Mouse (Mus musculus) forebrain, embryonic 16.5 days (tissue): Measurements from ENCODE around the gene Lsamp. TPM values are rescaled to one million over a fixed set of nuclear protein-coding genes. Genes with fewer than 3 reads are reported as not detected.
A peak's percentile ranks its signal among the peaks of the same experiment; 100 is the strongest.

Source experiments
- ATAC-seq: fragments of 200-750 bp; cut with Nextera tagmentation; 2 replicates; pipeline ENCODE4 v1.8.0; 2017; ENCODE audit warnings: mild to moderate bottlenecking, moderate library complexity
- H3K27ac ChIP-seq: fragments of 300-500 bp; sonication (generic); 2 replicates; pipeline ENCODE4 v1.5.1; 2014; ENCODE audit warnings: low read length, control low read depth
- H3K27me3 ChIP-seq: fragments of 300-500 bp; sonication (generic); replicated peaks from 2 replicates; pipeline ENCODE4 v1.6.1; 2014; ENCODE audit warnings: low read length; ENCODE audit not compliant: control insufficient read depth, insufficient read depth
- H3K36me3 ChIP-seq: fragments of 300-500 bp; sonication (generic); 2 replicates; pipeline ENCODE4 v1.6.1; 2014; ENCODE audit not compliant: control insufficient read depth, insufficient read depth
- H3K4me1 ChIP-seq: fragments of 300-500 bp; sonication (generic); replicated peaks from 2 replicates; pipeline ENCODE4 v1.6.1; 2014; ENCODE audit warnings: low read length; ENCODE audit not compliant: control insufficient read depth, insufficient read depth
- H3K4me2 ChIP-seq: fragments of 300-500 bp; sonication (generic); 2 replicates; pipeline ENCODE4 v1.6.1; 2014; ENCODE audit warnings: mild to moderate bottlenecking, low read length, control low read depth
- H3K4me3 ChIP-seq: fragments of 300-500 bp; sonication (generic); replicated peaks from 2 replicates; pipeline ENCODE4 v1.5.1; 2014; ENCODE audit warnings: mild to moderate bottlenecking, low read length, control low read depth
- H3K9ac ChIP-seq: fragments of 300-500 bp; sonication (generic); replicated peaks from 2 replicates; pipeline ENCODE4 v1.6.1; 2014; ENCODE audit warnings: low read depth, low read length, control low read depth
- H3K9me3 ChIP-seq: fragments of 300-500 bp; sonication (generic); 2 replicates; pipeline ENCODE4 v1.6.1; 2016; ENCODE audit warnings: low read length; ENCODE audit not compliant: control insufficient read depth
- WGBS: fragments of 180-500 bp; shearing (Covaris S2); extraction: QIAGEN DNeasy Blood & Tissue Kit; methylation state at CpG from one replicate; pipeline ENCODE4 v1.1.7; 2014; 5-methylcytosine and 5-hydroxymethylcytosine counted together
- polyA plus RNA-seq: library from polyadenylated mRNA; unstranded; fragments of >200 nt; fragmentation: Nextera tagmentation; extraction: Ambion mirVana; gene quantifications from 2 replicates; pipeline ENCODE4 v1.2.1, GENCODE M21; 2015

Lsamp gene
- polyA plus RNA-seq, 1 experiment from 2014 or later, result 68.1 TPM

GRCm38 (mm10) chr16:41588675-41589301 is 1604.6 kb downstream of the Lsamp start:
- WGBS, result 38% methylated on average over 5 of the region's 5 CpGs
- Histone ChIP-seq H3K27me3 (no peaks in the 10 kb centered on the region), H3K36me3 (no peaks in the 10 kb centered on the region), H3K27ac (peak overlapping the region; percentile 31; the same call in 1 of the 2 replicates), H3K4me1 (peaks cover 6% of the 10 kb centered on the region), H3K9ac (no peak overlapping the region), H3K4me3 (no peak overlapping the region), H3K4me2 (0 out of 2 replicates have a peak overlapping the region, but pooled peaks have one; percentile 1), H3K9me3 (no peaks in the 10 kb centered on the region)
- peak; percentile 54; the same call in 1 of the 2 replicates for ATAC-seq

DNA sequence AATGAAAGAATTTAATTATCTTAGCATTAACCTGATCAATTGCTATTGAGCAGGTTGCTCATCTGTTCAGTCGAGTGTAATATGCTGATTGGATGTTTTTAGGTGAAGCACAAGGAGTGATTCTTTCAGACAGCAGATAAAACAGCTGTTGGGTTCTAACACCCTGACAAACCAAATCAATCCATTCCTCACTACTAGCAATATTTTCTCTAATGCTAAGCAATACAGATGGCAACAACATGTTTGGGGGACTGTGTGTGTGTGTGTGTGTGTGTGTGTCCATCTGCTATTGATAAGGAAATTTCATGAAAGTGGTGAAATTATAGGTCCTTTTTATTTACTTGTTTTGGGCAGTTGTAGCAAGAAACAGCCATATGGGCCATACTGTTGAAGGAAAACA is 1628.1 kb downstream of the Lsamp start:
- Histone ChIP-seq H3K27ac (no peak overlapping the region), H3K4me2 (no peak overlapping the region), H3K36me3 (no peaks in the 10 kb centered on the region), H3K9me3 (no peaks in the 10 kb centered on the region), H3K9ac (no peak overlapping the region), H3K27me3 (no peaks in the 10 kb centered on the region), H3K4me3 (no peak overlapping the region), H3K4me1 (0 out of 2 replicates have a peak, but pooled peaks cover 3% of the 10 kb centered on the region)
- ATAC-seq, result 0 out of 2 replicates have a peak, but pooled peaks have one; percentile 45
- 46% methylated on average over 1 of the region's 1 CpGs for WGBS

DNA sequence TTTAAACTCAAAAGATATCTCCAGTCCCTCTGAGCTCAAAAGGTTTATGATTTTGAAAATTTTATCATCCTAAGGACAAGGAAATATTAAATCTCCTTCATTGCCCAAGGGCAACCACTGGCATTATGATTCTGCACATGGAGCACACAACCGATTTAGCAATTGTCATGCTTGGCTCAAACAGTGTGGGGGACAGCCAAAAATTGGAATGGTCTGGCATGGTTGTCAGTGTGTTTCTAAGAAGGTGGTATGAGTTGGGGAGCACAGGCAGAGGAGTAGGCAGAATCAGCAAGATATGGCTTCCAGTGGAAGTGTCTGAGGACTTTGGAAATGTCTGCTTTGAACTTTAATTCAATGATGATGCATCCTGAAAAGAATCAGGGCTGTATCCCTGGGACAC is 1639.7 kb downstream of the Lsamp start:
- Histone ChIP-seq H3K4me2 (no peak overlapping the region), H3K9ac (no peak overlapping the region), H3K36me3 (no peaks in the 10 kb centered on the region), H3K9me3 (no peaks in the 10 kb centered on the region), H3K4me3 (no peak overlapping the region), H3K27ac (no peak overlapping the region), H3K27me3 (no peaks in the 10 kb centered on the region), H3K4me1 (no peaks in the 10 kb centered on the region)
- no peak for ATAC-seq
- 70% methylated on average over 1 of the region's 1 CpGs for WGBS

GRCm38 (mm10) chr16:41633898-41634297 is 1649.7 kb downstream of the Lsamp start:
- H3K4me1 ChIP-seq, result no peaks in the 10 kb centered on the region
- 12% methylated on average over 2 of the region's 2 CpGs for WGBS
- ATAC-seq, result peak; percentile 64

DNA sequence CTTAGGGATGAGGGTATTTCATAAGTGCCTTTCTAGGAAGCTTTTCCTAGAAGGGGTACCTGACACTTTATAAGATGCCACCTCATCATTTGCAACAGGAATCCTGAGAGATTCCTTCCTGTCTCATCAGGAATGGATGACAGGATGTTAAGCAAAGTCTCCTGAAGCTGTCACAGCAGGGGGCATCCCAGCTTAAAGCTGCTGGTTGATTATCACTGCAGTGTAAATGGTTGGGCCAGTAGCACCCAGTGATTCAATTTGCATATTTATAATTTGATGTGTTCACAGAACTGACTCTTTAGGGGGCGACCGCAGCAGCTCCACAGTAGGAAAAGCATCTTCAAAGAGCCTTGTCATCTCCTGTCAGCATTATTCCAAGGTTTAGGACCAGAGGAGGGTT is 1656.7 kb downstream of the Lsamp start:
- H3K4me1 ChIP-seq, result no peaks in the 10 kb centered on the region
- no peaks in the 10 kb centered on the region for H3K27me3 ChIP-seq
- no peak overlapping the region for H3K9ac ChIP-seq
- H3K36me3 ChIP-seq, result no peaks in the 10 kb centered on the region
- 49% methylated on average over 2 of the region's 2 CpGs for WGBS
- H3K4me3 ChIP-seq, result no peak overlapping the region
- ATAC-seq, result no peak
- H3K9me3 ChIP-seq, result no peaks in the 10 kb centered on the region
- no peak overlapping the region for H3K27ac ChIP-seq
- no peak overlapping the region for H3K4me2 ChIP-seq

More at GRCm38 (mm10) chr16:41633898-41634297, 1649.7 kb downstream of the Lsamp start:
- Histone ChIP-seq H3K4me2 (no peak overlapping the region), H3K27me3 (no peaks in the 10 kb centered on the region), H3K27ac (no peak overlapping the region), H3K4me3 (no peak overlapping the region), H3K9me3 (no peaks in the 10 kb centered on the region), H3K9ac (no peak overlapping the region), H3K36me3 (no peaks in the 10 kb centered on the region)

DNA sequence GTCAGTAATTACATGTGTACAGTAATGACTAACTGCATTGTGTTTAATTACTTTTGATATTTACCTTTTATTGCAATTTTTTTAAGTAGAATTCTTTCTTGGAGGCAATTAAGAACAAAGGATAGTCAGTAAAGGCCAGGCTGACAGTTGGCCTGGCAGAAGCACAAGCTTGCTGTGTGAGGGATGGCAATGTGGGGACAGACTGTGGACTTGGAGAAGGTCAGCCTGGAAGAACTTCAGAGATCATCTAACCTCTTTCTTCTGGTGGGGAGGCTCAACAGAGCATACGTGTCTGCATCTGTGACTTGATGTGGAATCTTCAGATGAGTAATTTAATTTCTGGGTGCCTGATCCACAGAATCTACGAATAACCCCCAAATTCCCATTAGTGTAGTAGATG is 1669.1 kb downstream of the Lsamp start:
- H3K36me3 ChIP-seq, result no peaks in the 10 kb centered on the region
- WGBS, result 98% methylated on average over 2 of the region's 2 CpGs
- no peak for ATAC-seq
- no peak overlapping the region for H3K4me3 ChIP-seq
- no peaks in the 10 kb centered on the region for H3K27me3 ChIP-seq
- H3K9ac ChIP-seq, result no peak overlapping the region
- H3K9me3 ChIP-seq, result no peaks in the 10 kb centered on the region
- no peak overlapping the region for H3K27ac ChIP-seq
- H3K4me1 ChIP-seq, result no peaks in the 10 kb centered on the region
- no peak overlapping the region for H3K4me2 ChIP-seq

DNA sequence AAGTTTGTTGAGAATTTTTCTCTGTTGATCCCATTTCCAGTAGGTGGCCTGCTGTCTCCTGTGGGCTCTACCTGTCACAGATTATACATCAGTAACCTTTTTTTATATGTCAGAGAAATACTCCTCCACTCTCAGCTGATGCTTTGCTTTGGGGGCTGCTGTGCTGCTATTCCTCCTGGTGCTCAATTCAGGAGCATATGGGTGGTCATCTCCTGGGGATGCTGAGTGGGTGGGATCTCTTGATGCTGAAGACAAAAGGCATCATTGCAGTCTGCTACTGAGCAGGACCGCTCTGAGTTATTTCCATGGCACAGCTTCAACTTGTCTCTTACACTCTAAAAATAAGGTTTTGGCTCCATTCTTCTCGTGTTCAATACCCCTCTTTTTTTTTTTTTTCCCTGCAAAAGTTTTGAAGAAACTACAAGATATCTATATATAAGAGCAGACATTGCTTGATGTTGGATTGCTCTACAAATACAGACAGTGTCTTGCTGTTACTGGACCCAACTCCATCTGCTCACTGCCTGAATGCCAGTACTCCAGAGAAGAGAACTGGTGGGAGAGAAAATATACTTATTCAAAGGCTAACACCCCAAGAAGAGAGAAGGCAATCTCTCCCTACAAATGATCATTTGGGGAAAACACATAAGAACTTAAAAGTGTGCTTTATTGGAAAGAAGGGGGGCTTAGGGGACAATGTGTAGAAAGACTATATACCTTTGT is 1690.3 kb downstream of the Lsamp start:
- no peaks in the 10 kb centered on the region for H3K27me3 ChIP-seq
- ATAC-seq, result no peak
- H3K4me1 ChIP-seq, result no peaks in the 10 kb centered on the region
- H3K9ac ChIP-seq, result no peak overlapping the region
- H3K4me2 ChIP-seq, result no peak overlapping the region
- no peaks in the 10 kb centered on the region for H3K9me3 ChIP-seq
- 62% methylated on average over 2 of the region's 2 CpGs for WGBS
- no peaks in the 10 kb centered on the region for H3K36me3 ChIP-seq
- H3K27ac ChIP-seq, result no peak overlapping the region
- H3K4me3 ChIP-seq, result no peak overlapping the region

- H3K9ac ChIP-seq, result no peak overlapping the region
- no peak overlapping the region for H3K4me3 ChIP-seq
- WGBS, result 82% methylated on average over 3 of the region's 3 CpGs
- H3K36me3 ChIP-seq, result no peaks in the 10 kb centered on the region
- no peaks in the 10 kb centered on the region for H3K27me3 ChIP-seq
- no peaks in the 10 kb centered on the region for H3K9me3 ChIP-seq
- no peak for ATAC-seq
- no peak overlapping the region for H3K27ac ChIP-seq
- H3K4me1 ChIP-seq, result no peaks in the 10 kb centered on the region
- no peak overlapping the region for H3K4me2 ChIP-seq
These were observed 1691.6 kb downstream of the Lsamp start for GRCm38 (mm10) chr16:41675774-41676173.

- H3K9ac ChIP-seq, result no peak overlapping the region
- H3K27me3 ChIP-seq, result no peaks in the 10 kb centered on the region
- no peak overlapping the region for H3K27ac ChIP-seq
- no peak overlapping the region for H3K4me3 ChIP-seq
- no peak overlapping the region for H3K4me2 ChIP-seq
- no peaks in the 10 kb centered on the region for H3K4me1 ChIP-seq
- no peaks in the 10 kb centered on the region for H3K36me3 ChIP-seq
- H3K9me3 ChIP-seq, result no peaks in the 10 kb centered on the region
- ATAC-seq, result no peak
These were observed 1708.3 kb downstream of the Lsamp start for GRCm38 (mm10) chr16:41692435-41692834.
